Mouse (Mus musculus) ES-Bruce4 (cell line): ENCODE data around the gene Cant1. TPM values are rescaled to one million over a fixed set of nuclear protein-coding genes. Genes with fewer than 3 reads are reported as not detected.

Experiments
- H3K27ac ChIP-seq: 2 replicates; pipeline ENCODE4 v1.5.1; 2012; ENCODE audit warnings: low read length, inconsistent platforms; ENCODE audit not compliant: insufficient read depth
- H3K27me3 ChIP-seq: 2 replicates; pipeline ENCODE4 v1.6.1; 2012; ENCODE audit warnings: mild to moderate bottlenecking, low read length, inconsistent platforms; ENCODE audit not compliant: control insufficient read depth, poor library complexity, insufficient read depth, severe bottlenecking
- H3K36me3 ChIP-seq: 2 replicates; pipeline ENCODE4 v1.6.1; 2012; ENCODE audit warnings: inconsistent platforms, mild to moderate bottlenecking, low read length, moderate library complexity; ENCODE audit not compliant: control insufficient read depth, poor library complexity, insufficient read depth, severe bottlenecking
- H3K4me1 ChIP-seq: one replicate; pipeline ENCODE4 v1.8.1; 2011; ENCODE audit warnings: low read length; ENCODE audit not compliant: control insufficient read depth, insufficient read depth
- H3K4me3 ChIP-seq: 2 replicates; pipeline ENCODE4 v1.5.1; 2011; ENCODE audit warnings: low read depth, mild to moderate bottlenecking, low read length
- H3K9ac ChIP-seq: 2 replicates; pipeline ENCODE4 v1.6.1; 2012; ENCODE audit warnings: low read depth, mild to moderate bottlenecking, inconsistent platforms; ENCODE audit not compliant: poor library complexity, severe bottlenecking
- H3K9me3 ChIP-seq: replicated peaks from 2 replicates; pipeline ENCODE4 v1.6.1; 2012; ENCODE audit warnings: mild to moderate bottlenecking, low read length, inconsistent platforms; ENCODE audit not compliant: control insufficient read depth, poor library complexity, insufficient read depth, severe bottlenecking
- CTCF ChIP-seq: IDR thresholded peaks from one replicate; pipeline ENCODE4 v1.8.1; 2011; ENCODE audit warnings: low read depth, low read length
- EP300 ChIP-seq: IDR thresholded peaks from 2 replicates; pipeline ENCODE4 v1.6.1; 2011; ENCODE audit warnings: low read depth, low read length; ENCODE audit not compliant: insufficient read depth
- POLR2A ChIP-seq: IDR thresholded peaks from one replicate; pipeline ENCODE4 v1.8.1; 2011; ENCODE audit warnings: low read length; ENCODE audit not compliant: insufficient read depth
- polyA plus RNA-seq: library from polyadenylated mRNA; stranded (reverse); fragments of >200 nt; gene quantifications from 2 replicates; pipeline ENCODE4 v1.2.4, GENCODE M21; 2011; ENCODE audit warnings: low read depth; ENCODE audit not compliant: missing spikeins, insufficient read depth, insufficient read length

Gene Cant1
- polyA plus RNA-seq, 1 experiment = 15.4 TPM

DNA sequence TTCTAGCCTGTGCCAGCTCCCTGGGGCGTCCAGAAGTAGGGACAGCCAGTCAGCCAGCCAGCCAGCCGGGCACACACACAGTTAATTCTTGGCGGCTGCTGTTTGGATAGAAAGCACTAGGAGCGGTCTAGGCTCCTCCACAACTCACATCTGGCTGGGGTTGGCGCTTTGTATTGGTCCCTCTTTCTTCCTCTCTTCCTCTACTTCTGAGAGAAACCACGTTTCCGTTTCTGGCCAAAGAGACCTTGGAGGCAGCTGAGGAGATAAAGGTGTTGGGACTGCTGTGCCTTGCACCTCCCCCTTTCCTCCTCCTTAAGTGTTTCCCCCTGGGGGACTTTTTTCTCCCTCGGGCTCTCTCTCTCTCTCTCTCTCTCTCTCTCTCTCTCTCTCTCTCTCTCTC, 9.1 kb upstream of the Cant1 start, which contains the start of gene C1qtnf1:
TSS of gene C1qtnf1 (plus strand) at position 218 of the 400 bp plus-strand sequence.
- TF ChIP-seq CTCF = no peak
- TF ChIP-seq POLR2A = no peak
- TF ChIP-seq EP300 = no peak
- no peaks in the 10 kb centered on the region for H3K36me3 ChIP-seq
- no peaks in the 10 kb centered on the region for H3K9me3 ChIP-seq
- H3K27ac ChIP-seq = no peak within 1 kb of the TSS
- H3K4me1 ChIP-seq = peaks cover 4% of the 10 kb centered on the region
- H3K4me3 ChIP-seq = no peak within 1 kb of the TSS
- no peak within 1 kb of the TSS for H3K9ac ChIP-seq
- H3K27me3 ChIP-seq = no peaks in the 10 kb centered on the region

DNA sequence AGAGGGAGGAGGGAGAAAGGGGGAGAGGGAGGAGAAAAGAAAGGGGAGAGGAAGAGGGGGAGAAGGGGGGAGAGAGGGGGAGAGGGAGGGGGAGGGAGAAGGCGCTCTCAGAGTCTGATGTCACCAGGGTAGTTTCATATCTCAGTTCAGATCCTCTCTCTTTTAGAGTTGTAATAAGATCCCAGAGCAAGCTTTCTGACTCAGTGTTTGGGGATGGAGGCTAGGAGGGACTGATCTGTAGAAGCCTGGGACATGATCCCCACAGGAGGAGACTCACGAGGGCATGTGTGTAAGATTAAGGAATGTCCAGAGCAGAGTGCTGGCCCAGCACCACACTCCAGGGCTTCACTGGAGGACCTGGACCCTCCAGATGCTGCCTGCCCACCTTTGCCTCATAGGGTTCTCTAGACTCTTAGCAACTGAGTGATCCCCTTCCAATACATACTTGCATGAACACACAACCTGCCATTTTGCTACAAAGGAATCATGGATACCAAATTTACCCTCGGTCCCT, 8.4 kb upstream of the Cant1 start:
- Histone ChIP-seq H3K4me1 (peaks cover 4% of the 10 kb centered on the region), H3K27ac (no peak overlapping the region), H3K36me3 (no peaks in the 10 kb centered on the region), H3K4me3 (no peak overlapping the region), H3K9me3 (no peaks in the 10 kb centered on the region), H3K9ac (no peak overlapping the region), H3K27me3 (no peaks in the 10 kb centered on the region)
- no peak for TF ChIP-seq POLR2A
- TF ChIP-seq EP300 = no peak
- TF ChIP-seq CTCF = no peak

DNA sequence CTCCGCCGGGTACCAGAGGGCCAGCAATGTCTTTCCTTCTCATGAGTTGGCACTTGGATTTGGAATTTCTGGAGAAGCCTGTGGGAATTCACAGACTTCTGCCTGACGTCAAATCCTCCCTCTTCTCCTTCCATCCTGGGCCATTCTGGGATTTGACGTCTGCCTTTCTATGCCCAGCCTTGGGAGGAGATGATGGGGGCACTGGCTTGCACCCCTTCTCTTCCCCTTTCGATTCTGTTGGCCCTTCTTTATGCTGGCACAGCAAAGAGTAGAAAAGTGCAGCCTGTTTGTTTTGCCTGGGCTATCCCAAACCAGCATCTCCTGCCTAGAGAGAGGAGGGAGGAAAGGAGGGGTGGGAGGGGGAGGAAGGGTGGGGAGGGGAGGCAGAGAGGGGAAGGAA, 7.9 kb upstream of the Cant1 start:
- no peaks in the 10 kb centered on the region for H3K9me3 ChIP-seq
- H3K4me1 ChIP-seq = peaks cover 4% of the 10 kb centered on the region
- H3K9ac ChIP-seq = no peak overlapping the region
- no peak overlapping the region for H3K4me3 ChIP-seq
- no peaks in the 10 kb centered on the region for H3K36me3 ChIP-seq
- TF ChIP-seq POLR2A (no peak), CTCF (no peak), EP300 (no peak)
- no peaks in the 10 kb centered on the region for H3K27me3 ChIP-seq
- no peak overlapping the region for H3K27ac ChIP-seq

GRCm38 (mm10) chr11:118424621-118425335, 5.9 kb upstream of the Cant1 start:
- Histone ChIP-seq H3K4me3 (no peak overlapping the region), H3K4me1 (peaks cover 4% of the 10 kb centered on the region), H3K27me3 (no peaks in the 10 kb centered on the region), H3K9me3 (no peaks in the 10 kb centered on the region), H3K36me3 (no peaks in the 10 kb centered on the region), H3K9ac (no peak overlapping the region), H3K27ac (no peak overlapping the region)
- no peak for TF ChIP-seq POLR2A
- no peak for TF ChIP-seq EP300
- TF ChIP-seq CTCF = no peak

- no peak overlapping the region for H3K9ac ChIP-seq
- TF ChIP-seq EP300 (no peak), CTCF (peak; percentile 24), POLR2A (no peak)
- no peaks in the 10 kb centered on the region for H3K4me1 ChIP-seq
- no peak overlapping the region for H3K4me3 ChIP-seq
- H3K27ac ChIP-seq = no peak overlapping the region
- no peaks in the 10 kb centered on the region for H3K27me3 ChIP-seq
- no peaks in the 10 kb centered on the region for H3K36me3 ChIP-seq
- H3K9me3 ChIP-seq = no peaks in the 10 kb centered on the region
Measured at GRCm38 (mm10) chr11:118423266-118423971, 4.5 kb upstream of the Cant1 start.

DNA sequence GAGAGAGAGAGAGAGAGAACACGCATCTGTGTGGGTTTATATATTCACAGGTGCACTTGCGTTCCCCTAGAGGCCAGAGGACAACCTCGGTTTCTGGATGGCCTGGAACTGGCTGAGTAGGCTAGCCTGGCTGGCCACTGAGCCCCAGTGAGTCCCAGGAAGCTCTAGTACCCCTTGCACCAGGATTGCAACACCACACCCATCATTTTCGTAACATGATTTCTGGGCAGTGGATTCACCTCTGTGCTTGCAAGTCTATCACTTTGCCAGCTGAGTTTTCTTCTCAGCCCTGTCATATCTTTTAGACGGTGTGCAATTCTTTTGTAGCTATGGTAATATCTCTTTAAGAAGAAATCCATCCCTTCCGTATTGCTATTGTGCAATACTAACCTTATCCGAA, 1.4 kb upstream of the Cant1 start:
- Histone ChIP-seq H3K4me3 (no peak overlapping the region), H3K27me3 (no peaks in the 10 kb centered on the region), H3K9ac (no peak overlapping the region), H3K27ac (no peak overlapping the region), H3K36me3 (no peaks in the 10 kb centered on the region), H3K9me3 (no peaks in the 10 kb centered on the region), H3K4me1 (peaks cover 2% of the 10 kb centered on the region)
- no peak for TF ChIP-seq CTCF
- no peak for TF ChIP-seq POLR2A
- TF ChIP-seq EP300 = no peak
